Mouse (Mus musculus): ENCODE measurements around the gene Kantr. TPM values are rescaled to one million over a fixed set of nuclear protein-coding genes. Genes with fewer than 3 reads are reported as not detected.

The Kantr gene
- 20.5 and 22.0 TPM in 2 replicates for polyA plus RNA-seq (2014; fragmentation: Nextera tagmentation; extraction: Ambion mirVana)

DNA sequence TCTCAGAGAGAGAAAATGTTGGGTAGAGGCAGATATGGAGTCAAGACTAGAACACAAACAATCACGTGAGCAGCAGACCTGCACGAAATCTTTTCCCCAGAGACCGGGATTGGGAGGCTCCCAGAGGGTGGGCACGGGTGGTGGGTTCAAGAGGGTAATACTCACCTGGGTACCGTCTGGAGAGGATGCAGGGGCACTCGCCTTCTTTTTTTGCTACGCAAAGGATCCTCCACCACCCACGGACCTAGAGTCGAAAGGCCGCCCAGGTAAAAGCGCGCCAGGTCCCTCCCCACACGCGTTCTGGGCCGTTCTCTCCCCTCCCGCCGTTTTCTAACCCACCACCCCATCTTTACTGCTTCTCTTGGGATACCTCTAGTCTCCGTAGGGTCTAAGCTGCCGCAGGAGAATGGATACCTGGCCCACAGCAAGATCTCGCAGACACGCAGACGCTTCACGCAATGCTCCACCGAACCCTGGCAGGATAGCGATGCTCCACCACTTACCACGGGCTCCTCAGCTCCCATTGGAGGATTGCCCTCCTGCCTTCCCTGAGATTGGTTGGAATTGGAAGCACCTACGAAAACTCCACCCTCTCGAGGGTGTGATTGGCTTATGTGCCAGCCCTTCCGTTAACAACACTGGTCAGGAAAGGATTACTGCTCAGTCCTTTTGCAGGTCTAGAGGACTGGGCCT lies at the start of gene Kantr:
TSS of gene Kantr (minus strand) at position 500 of the 693 bp plus-strand sequence.
- Histone ChIP-seq H3K4me3 (ENCODE audit: low read length) (peak within 1 kb of the TSS; percentile 58), H3K27me3 (ENCODE audit: control insufficient read depth, insufficient read depth, low read length) (0 out of 2 replicates have a peak, but pooled peaks cover 3% of the 10 kb centered on the region), H3K36me3 (ENCODE audit: control insufficient read depth, insufficient read depth, low read length) (no peaks in the 10 kb centered on the region), H3K9ac (ENCODE audit: low read depth, low read length) (peak within 1 kb of the TSS; percentile 59), H3K4me1 (ENCODE audit: control insufficient read depth, insufficient read depth, low read length) (no peaks in the 10 kb centered on the region), H3K27ac (ENCODE audit: low read depth, low read length) (no peak within 1 kb of the TSS), H3K4me2 (replicated peaks; ENCODE audit: low read depth, low read length) (peak within 1 kb of the TSS; percentile 57), H3K9me3 (ENCODE audit: control insufficient read depth, low read length) (no peaks in the 10 kb centered on the region)
- 23% methylated on average over 29 of the region's 29 CpGs for WGBS
- peak; percentile 100 for ATAC-seq (ENCODE audit: low FRiP score, low TSS enrichment)

DNA sequence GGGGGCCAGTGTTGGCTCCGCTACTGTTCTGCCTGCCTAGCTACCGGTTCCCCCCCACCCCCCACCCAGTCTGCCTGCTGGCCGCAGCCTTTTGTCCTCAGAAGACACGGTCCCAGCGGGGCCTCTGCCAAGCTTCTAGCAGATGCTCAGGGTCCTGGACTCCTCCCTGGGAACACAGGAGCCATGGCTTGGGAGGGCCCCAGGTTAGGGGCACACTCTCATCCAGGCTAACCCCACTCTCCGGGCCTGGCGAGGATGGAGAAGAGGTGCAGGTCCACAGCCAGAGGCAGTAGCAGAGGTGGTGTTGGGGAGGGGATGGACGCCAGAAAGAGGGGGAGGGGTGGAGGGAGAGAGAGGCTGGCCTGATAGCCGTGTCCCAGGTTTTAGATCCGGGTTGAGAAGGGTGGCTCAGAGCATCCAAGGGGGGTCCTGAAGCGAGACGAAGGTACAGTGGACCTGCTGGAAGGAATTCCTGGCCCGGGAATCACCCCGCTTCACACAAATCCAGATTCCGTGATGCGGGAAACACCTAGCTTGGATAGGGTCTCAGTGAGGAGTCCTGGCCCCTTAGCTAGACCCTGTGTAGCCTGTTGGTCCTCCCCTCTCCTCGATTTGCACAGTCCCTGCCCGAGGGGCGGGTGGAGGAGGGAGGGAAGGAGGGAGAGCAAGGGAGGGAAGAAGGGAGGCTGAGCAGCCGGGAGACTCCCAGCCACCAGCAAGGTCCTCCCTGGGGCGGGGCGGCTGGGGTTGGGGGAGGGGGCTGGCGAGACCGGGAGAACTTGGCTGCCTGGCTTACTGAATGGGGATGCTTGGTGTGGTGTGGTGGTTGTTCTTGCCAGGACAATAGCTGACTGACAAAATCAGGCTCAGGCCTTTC lies 41.3 kb upstream of the Kantr start, which contains the start of gene Gpr173:
TSS of gene Gpr173 (minus strand) at position 308 of the 877 bp plus-strand sequence.
- H3K36me3 ChIP-seq (ENCODE audit: control insufficient read depth, insufficient read depth, low read length), result no peaks in the 10 kb centered on the region
- H3K9me3 ChIP-seq (ENCODE audit: control insufficient read depth, low read length), result no peaks in the 10 kb centered on the region
- H3K4me3 ChIP-seq (ENCODE audit: low read length), result peak within 1 kb of the TSS; percentile 61
- peaks cover 5% of the 10 kb centered on the region; the same call in 1 of the 2 replicates for H3K27me3 ChIP-seq (ENCODE audit: control insufficient read depth, insufficient read depth, low read length)
- H3K4me2 ChIP-seq (replicated peaks; ENCODE audit: low read depth, low read length), result peak within 1 kb of the TSS; percentile 46
- no peak within 1 kb of the TSS for H3K27ac ChIP-seq (ENCODE audit: low read depth, low read length)
- ATAC-seq (ENCODE audit: low FRiP score, low TSS enrichment), result peak; percentile 98
- WGBS, result 20% methylated on average over 22 of the region's 24 CpGs
- H3K9ac ChIP-seq (ENCODE audit: low read depth, low read length), result peak within 1 kb of the TSS; percentile 55
- H3K4me1 ChIP-seq (ENCODE audit: control insufficient read depth, insufficient read depth, low read length), result peaks cover 4% of the 10 kb centered on the region; the same call in 1 of the 2 replicates

DNA sequence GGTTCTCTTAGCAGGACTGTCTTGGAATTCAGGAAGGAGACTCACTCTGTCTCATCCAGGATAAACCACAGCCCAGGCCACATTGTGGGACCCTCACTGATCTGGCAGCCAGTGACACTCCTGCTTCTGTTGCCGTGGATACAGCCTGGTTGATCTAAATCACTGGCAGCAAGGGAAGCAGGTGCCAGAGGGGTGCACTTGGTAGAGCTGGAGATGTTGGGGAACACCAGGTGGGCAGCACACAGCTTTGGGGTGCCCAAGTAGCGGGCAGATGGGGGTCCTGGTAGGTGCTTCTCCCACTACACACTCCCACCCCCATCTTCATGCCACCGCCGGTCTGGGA lies 40.7 kb upstream of the Kantr start:
- Histone ChIP-seq H3K4me1 (ENCODE audit: control insufficient read depth, insufficient read depth, low read length) (peaks cover 4% of the 10 kb centered on the region; the same call in 1 of the 2 replicates), H3K27ac (ENCODE audit: low read depth, low read length) (no peak overlapping the region), H3K36me3 (ENCODE audit: control insufficient read depth, insufficient read depth, low read length) (no peaks in the 10 kb centered on the region), H3K27me3 (ENCODE audit: control insufficient read depth, insufficient read depth, low read length) (peaks cover 5% of the 10 kb centered on the region; the same call in 1 of the 2 replicates), H3K4me3 (ENCODE audit: low read length) (peak overlapping the region; percentile 61), H3K9me3 (ENCODE audit: control insufficient read depth, low read length) (no peaks in the 10 kb centered on the region), H3K4me2 (replicated peaks; ENCODE audit: low read depth, low read length) (peak overlapping the region; percentile 46), H3K9ac (ENCODE audit: low read depth, low read length) (peak overlapping the region; percentile 55)
- peak; percentile 28; the same call in 1 of the 2 replicates for ATAC-seq (ENCODE audit: low FRiP score, low TSS enrichment)
- WGBS, result 39% methylated on average over 4 of the region's 4 CpGs

DNA sequence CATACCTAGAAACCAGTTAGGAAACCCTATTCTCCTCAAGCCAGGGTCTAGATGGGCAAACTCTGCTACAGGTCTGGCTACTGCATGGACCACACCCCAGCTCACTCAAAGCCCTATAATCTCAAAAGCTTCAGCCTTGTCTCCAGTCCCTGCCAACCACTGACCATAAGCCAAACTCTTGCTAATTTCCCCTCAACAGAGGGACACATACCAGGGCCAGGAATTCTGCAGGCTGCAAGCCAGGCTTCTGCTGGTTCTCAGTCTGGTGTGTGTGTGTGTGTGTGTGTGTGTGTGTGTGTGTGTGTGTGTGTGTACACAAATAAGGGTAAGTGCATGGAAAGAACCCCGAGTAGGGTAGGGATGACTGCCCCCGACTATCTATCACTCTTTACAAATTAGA lies 39.1 kb upstream of the Kantr start:
- no peaks in the 10 kb centered on the region for H3K9me3 ChIP-seq (ENCODE audit: control insufficient read depth, low read length)
- H3K4me1 ChIP-seq (ENCODE audit: control insufficient read depth, insufficient read depth, low read length), result peaks cover 4% of the 10 kb centered on the region; the same call in 1 of the 2 replicates
- no peak for ATAC-seq (ENCODE audit: low FRiP score, low TSS enrichment)
- no peak overlapping the region for H3K27ac ChIP-seq (ENCODE audit: low read depth, low read length)
- H3K9ac ChIP-seq (ENCODE audit: low read depth, low read length), result no peak overlapping the region
- no peak overlapping the region for H3K4me2 ChIP-seq (replicated peaks; ENCODE audit: low read depth, low read length)
- no peaks in the 10 kb centered on the region for H3K36me3 ChIP-seq (ENCODE audit: control insufficient read depth, insufficient read depth, low read length)
- no peak overlapping the region for H3K4me3 ChIP-seq (ENCODE audit: low read length)
- peaks cover 5% of the 10 kb centered on the region; the same call in 1 of the 2 replicates for H3K27me3 ChIP-seq (ENCODE audit: control insufficient read depth, insufficient read depth, low read length)
- WGBS, result 56% methylated on average over 2 of the region's 2 CpGs

DNA sequence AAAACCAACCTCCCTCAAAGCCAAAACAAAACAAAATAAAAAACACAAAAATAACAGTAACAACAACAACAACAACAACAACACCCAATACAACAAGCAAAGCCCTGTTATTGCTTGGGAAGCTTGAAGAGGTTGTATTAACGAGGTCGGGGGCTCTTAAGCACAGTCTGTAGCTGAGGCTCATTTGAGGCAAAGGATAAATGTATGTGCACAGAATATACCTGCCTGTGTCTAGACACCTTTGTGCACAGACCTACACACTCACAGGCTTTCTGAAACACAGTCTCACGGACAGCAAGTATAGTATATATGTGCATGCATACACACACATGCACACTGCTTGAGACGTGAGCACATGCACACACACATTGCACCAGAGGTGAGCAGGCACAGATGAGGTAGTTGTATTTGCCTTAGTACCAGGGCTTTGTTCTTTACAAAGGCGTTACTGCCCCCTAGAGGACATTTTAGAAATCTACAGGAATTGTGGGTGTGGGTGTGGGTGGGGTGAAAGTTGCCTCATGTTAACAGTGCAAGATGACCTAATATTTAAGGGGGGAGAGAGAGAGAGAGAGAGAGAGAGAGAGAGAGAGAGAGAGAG lies 25.4 kb upstream of the Kantr start:
- Histone ChIP-seq H3K36me3 (ENCODE audit: control insufficient read depth, insufficient read depth, low read length) (no peaks in the 10 kb centered on the region), H3K9ac (ENCODE audit: low read depth, low read length) (no peak overlapping the region), H3K4me3 (ENCODE audit: low read length) (no peak overlapping the region), H3K27me3 (ENCODE audit: control insufficient read depth, insufficient read depth, low read length) (no peaks in the 10 kb centered on the region), H3K9me3 (ENCODE audit: control insufficient read depth, low read length) (no peaks in the 10 kb centered on the region), H3K4me2 (replicated peaks; ENCODE audit: low read depth, low read length) (no peak overlapping the region), H3K4me1 (ENCODE audit: control insufficient read depth, insufficient read depth, low read length) (no peaks in the 10 kb centered on the region), H3K27ac (ENCODE audit: low read depth, low read length) (no peak overlapping the region)
- peak; percentile 69 for ATAC-seq (ENCODE audit: low FRiP score, low TSS enrichment)
- WGBS, result 27% methylated on average over 5 of the region's 5 CpGs

DNA sequence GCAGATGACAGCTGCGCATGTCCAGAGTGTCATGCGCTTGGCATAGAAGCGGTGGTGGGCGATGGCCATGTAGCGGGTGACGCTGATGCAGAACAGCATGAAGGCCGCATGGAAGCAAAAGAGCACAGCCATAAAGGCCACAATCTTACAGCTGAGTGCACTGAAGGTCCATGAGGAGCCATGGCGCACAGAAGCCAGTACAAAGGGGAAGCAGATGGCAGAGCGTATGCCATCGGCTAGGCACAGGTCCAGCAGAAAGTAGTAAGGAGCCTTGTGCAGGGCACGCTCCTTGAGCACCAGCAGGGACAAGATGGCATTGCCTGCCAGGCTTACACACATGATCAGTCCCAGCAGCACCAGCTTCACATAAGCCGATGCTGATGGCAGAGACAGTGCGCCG lies 19.7 kb upstream of the Kantr start:
- 97% methylated on average over 14 of the region's 14 CpGs for WGBS
- Histone ChIP-seq H3K27me3 (ENCODE audit: control insufficient read depth, insufficient read depth, low read length) (peaks cover 7% of the 10 kb centered on the region; the same call in 1 of the 2 replicates), H3K4me2 (replicated peaks; ENCODE audit: low read depth, low read length) (no peak overlapping the region)

DNA sequence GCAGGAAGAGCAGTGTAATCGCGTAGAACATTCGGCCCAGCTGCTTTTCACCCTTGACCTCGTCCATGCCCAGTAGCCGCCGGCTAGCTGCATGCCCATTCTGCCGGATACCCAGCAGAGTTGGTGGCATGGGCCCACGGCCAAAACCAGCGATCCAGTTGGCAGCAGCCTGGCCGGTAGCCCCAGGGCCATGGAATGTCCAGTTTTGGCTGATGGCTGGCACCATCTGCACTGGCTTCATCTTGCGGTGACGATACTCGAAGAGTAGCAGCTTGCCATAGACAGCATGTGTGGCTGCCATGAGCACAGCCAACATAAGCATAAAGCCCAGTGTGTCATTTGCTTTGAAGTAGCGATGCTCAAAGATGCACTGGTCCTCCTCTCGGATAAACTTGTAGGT lies 19.3 kb upstream of the Kantr start:
- Histone ChIP-seq H3K9me3 (ENCODE audit: control insufficient read depth, low read length) (no peaks in the 10 kb centered on the region), H3K36me3 (ENCODE audit: control insufficient read depth, insufficient read depth, low read length) (no peaks in the 10 kb centered on the region), H3K4me1 (ENCODE audit: control insufficient read depth, insufficient read depth, low read length) (no peaks in the 10 kb centered on the region), H3K4me3 (ENCODE audit: low read length) (no peak overlapping the region), H3K27ac (ENCODE audit: low read depth, low read length) (no peak overlapping the region), H3K27me3 (ENCODE audit: control insufficient read depth, insufficient read depth, low read length) (peaks cover 8% of the 10 kb centered on the region; the same call in 1 of the 2 replicates), H3K9ac (ENCODE audit: low read depth, low read length) (no peak overlapping the region), H3K4me2 (replicated peaks; ENCODE audit: low read depth, low read length) (no peak overlapping the region)
- 89% methylated on average over 15 of the region's 15 CpGs for WGBS
- ATAC-seq (ENCODE audit: low FRiP score, low TSS enrichment), result no peak

More for the DNA sequence above, 19.7 kb upstream of the Kantr start:
- Histone ChIP-seq H3K4me3 (ENCODE audit: low read length) (no peak overlapping the region), H3K27ac (ENCODE audit: low read depth, low read length) (no peak overlapping the region), H3K4me1 (ENCODE audit: control insufficient read depth, insufficient read depth, low read length) (no peaks in the 10 kb centered on the region), H3K9me3 (ENCODE audit: control insufficient read depth, low read length) (no peaks in the 10 kb centered on the region), H3K9ac (ENCODE audit: low read depth, low read length) (no peak overlapping the region), H3K36me3 (ENCODE audit: control insufficient read depth, insufficient read depth, low read length) (no peaks in the 10 kb centered on the region)
- ATAC-seq (ENCODE audit: low FRiP score, low TSS enrichment), result no peak

DNA sequence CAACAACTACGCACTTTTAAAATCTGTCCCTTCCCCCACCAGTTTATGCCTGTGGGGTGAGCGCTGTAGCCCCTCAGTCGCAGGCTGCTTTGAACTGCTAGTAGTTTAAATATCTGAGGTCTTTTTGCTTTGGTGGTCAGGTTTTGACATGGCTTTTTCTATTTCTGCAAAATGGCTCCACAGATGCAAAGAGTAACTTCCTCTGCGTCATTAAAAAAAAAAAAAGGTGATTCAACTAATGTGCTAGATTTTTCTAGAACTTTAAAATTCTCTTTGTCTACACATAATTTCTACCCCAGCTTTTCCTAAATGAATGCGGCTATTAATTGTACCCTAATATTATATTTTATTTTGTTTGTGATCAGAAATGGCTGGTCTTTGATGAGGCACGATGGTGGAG lies 15.6 kb upstream of the Kantr start:
- H3K27me3 ChIP-seq (ENCODE audit: control insufficient read depth, insufficient read depth, low read length), result peaks cover 8% of the 10 kb centered on the region; the same call in 1 of the 2 replicates
- H3K9me3 ChIP-seq (ENCODE audit: control insufficient read depth, low read length), result no peaks in the 10 kb centered on the region
- peak overlapping the region; percentile 30 for H3K4me2 ChIP-seq (replicated peaks; ENCODE audit: low read depth, low read length)
- peak overlapping the region; percentile 42; the same call in 1 of the 2 replicates for H3K9ac ChIP-seq (ENCODE audit: low read depth, low read length)
- peak overlapping the region; percentile 56 for H3K4me3 ChIP-seq (ENCODE audit: low read length)
- peaks cover 15% of the 10 kb centered on the region; the same call in 1 of the 2 replicates for H3K36me3 ChIP-seq (ENCODE audit: control insufficient read depth, insufficient read depth, low read length)
- H3K4me1 ChIP-seq (ENCODE audit: control insufficient read depth, insufficient read depth, low read length), result no peaks in the 10 kb centered on the region
- 38% methylated on average over 6 of the region's 6 CpGs for WGBS
- peak overlapping the region; percentile 82 for H3K27ac ChIP-seq (ENCODE audit: low read depth, low read length)
- ATAC-seq (ENCODE audit: low FRiP score, low TSS enrichment), result no peak

Measured in kidney, embryonic 14.5 days (tissue).